Mouse (Mus musculus): ENCODE measurements around the gene Slc36a2. TPM values are rescaled to one million over a fixed set of nuclear protein-coding genes. Genes with fewer than 3 reads are reported as not detected.

Slc36a2 gene
- total and polyA plus RNA-seq, 2 experiments from 2014 or later = 6.6 to 10.2 TPM

DNA sequence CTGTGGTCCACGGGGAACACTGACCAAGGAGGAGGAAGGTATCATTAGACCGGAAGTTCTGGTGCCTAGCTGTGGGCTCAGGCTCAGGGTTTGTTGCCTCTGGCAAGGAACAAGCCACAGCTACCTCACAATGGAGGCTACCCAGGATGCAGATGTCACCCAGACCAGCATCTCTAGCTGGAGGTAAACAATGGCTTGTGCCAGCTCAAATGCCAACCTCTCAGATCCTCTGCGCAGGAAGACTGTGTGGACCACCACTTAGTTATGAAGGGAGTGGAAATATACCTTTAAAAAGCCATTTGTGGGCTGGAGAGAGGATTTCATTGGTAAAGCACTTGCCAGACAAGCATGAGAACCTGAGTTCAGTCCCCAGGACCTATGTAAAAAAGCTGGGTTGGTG, 33.3 kb downstream of the Slc36a2 start, which contains the start of gene Slc36a3:
Slc36a3 (minus strand) TSS at position 101 of the 400 bp plus-strand sequence.
- DNase-seq (ENCODE audit: low spot score) (no peak), ATAC-seq (ENCODE audit: insufficient read depth, low read depth) (no peak)
- H3K36me3 ChIP-seq (replicated peaks; ENCODE audit: control insufficient read depth, insufficient read depth, low read length) = no peaks in the 10 kb centered on the region
- H3K4me3 ChIP-seq (ENCODE audit: low read depth, low read length) = no peak within 1 kb of the TSS
- no peaks in the 10 kb centered on the region for H3K9me3 ChIP-seq (replicated peaks; ENCODE audit: control insufficient read depth, low read length)
- H3K4me1 ChIP-seq (ENCODE audit: control insufficient read depth, insufficient read depth) = no peaks in the 10 kb centered on the region
- H3K4me2 ChIP-seq (ENCODE audit: low read depth, low read length) = no peak within 1 kb of the TSS
- H3K27me3 ChIP-seq (ENCODE audit: control insufficient read depth, insufficient read depth, low read length) = no peaks in the 10 kb centered on the region
- TF ChIP-seq CTCF (IDR thresholded peaks at IDR 0.05; ENCODE audit: low read depth) = no peak
- no peak for TF ChIP-seq EP300 (IDR thresholded peaks at IDR 0.05; ENCODE audit: low read depth)
- H3K9ac ChIP-seq (replicated peaks; ENCODE audit: low read depth, low read length) = no peak within 1 kb of the TSS
- no peak within 1 kb of the TSS for H3K27ac ChIP-seq (ENCODE audit: low read depth)
- 84% methylated on average over 3 of the region's 3 CpGs for WGBS

DNA sequence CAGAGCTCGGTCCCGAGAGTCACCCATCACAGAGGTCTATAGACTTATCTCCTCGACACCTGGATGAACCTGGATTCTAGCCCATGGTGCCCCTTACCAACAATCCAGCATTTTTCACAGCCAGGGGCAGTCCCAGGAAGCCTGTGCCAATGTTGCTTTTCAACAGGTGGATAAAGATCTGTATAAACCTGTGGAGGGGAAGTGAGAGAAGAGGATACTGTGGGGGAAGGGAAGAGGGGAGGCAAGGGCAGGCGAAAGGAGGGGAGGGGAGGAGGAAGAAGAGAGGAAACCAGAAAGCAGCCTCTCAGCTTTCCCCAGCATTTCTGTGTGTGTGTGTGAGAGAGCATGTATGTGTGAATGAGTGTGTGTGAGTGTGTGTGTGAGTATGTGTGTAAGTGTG, 36.4 kb downstream of the Slc36a2 start:
- H3K27me3 ChIP-seq (ENCODE audit: control insufficient read depth, insufficient read depth, low read length) = no peaks in the 10 kb centered on the region
- no peak for ATAC-seq (ENCODE audit: insufficient read depth, low read depth)
- WGBS = 63% methylated on average over 4 of the region's 4 CpGs

DNA sequence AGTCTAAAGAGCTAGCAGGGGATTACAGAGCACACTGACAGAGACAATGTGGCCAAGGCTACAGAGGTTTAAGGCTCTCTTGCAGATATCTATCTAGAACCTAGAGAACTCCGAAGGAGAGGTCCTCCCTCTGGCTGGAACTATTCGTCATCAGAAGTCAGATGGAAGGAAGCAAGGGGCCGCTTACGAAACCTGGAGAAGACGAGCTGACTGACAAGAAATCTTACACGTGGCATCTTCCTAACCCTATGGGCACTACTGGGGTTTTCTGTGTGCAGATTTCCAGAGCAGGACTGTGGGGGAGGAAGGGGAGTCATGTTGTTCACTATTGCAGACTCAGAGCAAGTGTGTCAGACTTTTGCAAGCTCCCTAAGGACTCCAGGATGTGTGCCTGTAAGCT, 37.5 kb downstream of the Slc36a2 start:
- no peak for TF ChIP-seq EP300 (IDR thresholded peaks at IDR 0.05; ENCODE audit: low read depth)
- TF ChIP-seq CTCF (IDR thresholded peaks at IDR 0.05; ENCODE audit: low read depth) = no peak
- DNase-seq (ENCODE audit: low spot score) (no peak), ATAC-seq (ENCODE audit: insufficient read depth, low read depth) (no peak)
- H3K36me3 ChIP-seq (replicated peaks; ENCODE audit: control insufficient read depth, insufficient read depth, low read length) = no peaks in the 10 kb centered on the region
- H3K4me1 ChIP-seq (ENCODE audit: control insufficient read depth, insufficient read depth) = no peaks in the 10 kb centered on the region
- no peak overlapping the region for H3K9ac ChIP-seq (replicated peaks; ENCODE audit: low read depth, low read length)
- no peak overlapping the region for H3K4me3 ChIP-seq (ENCODE audit: low read depth, low read length)
- H3K9me3 ChIP-seq (replicated peaks; ENCODE audit: control insufficient read depth, low read length) = no peaks in the 10 kb centered on the region
- no peaks in the 10 kb centered on the region for H3K27me3 ChIP-seq (ENCODE audit: control insufficient read depth, insufficient read depth, low read length)
- no peak overlapping the region for H3K4me2 ChIP-seq (ENCODE audit: low read depth, low read length)
- H3K27ac ChIP-seq (ENCODE audit: low read depth) = no peak overlapping the region
- 59% methylated on average over 6 of the region's 6 CpGs for WGBS

More for the DNA sequence above, 36.4 kb downstream of the Slc36a2 start:
- no peak for DNase-seq (ENCODE audit: low spot score)
- no peak for TF ChIP-seq CTCF (IDR thresholded peaks at IDR 0.05; ENCODE audit: low read depth)
- TF ChIP-seq EP300 (IDR thresholded peaks at IDR 0.05; ENCODE audit: low read depth) = no peak
- H3K36me3 ChIP-seq (replicated peaks; ENCODE audit: control insufficient read depth, insufficient read depth, low read length) = no peaks in the 10 kb centered on the region
- H3K9me3 ChIP-seq (replicated peaks; ENCODE audit: control insufficient read depth, low read length) = no peaks in the 10 kb centered on the region
- no peak overlapping the region for H3K4me3 ChIP-seq (ENCODE audit: low read depth, low read length)
- no peak overlapping the region for H3K27ac ChIP-seq (ENCODE audit: low read depth)
- H3K4me1 ChIP-seq (ENCODE audit: control insufficient read depth, insufficient read depth) = no peaks in the 10 kb centered on the region
- no peak overlapping the region for H3K9ac ChIP-seq (replicated peaks; ENCODE audit: low read depth, low read length)
- no peak overlapping the region for H3K4me2 ChIP-seq (ENCODE audit: low read depth, low read length)

DNA sequence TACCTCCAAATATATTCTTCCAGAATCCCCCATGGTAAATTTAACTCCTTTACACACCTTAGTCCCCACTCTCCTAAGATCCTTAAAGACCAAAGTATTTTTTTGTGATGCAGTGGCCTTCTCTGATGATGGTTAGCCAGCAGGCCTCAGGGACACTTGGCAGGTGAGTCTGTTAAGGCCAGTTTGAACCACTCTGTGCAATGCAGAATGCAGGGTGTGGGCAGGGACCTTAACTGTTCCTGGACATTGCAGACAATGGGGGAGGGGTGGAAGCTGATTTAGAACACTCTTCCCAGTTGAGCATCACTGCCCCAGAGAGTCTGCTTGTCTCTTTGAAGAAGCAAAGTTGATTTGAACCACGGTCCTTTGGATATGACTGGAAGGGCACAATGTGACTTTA, 38.0 kb downstream of the Slc36a2 start:
- Histone ChIP-seq H3K4me1 (ENCODE audit: control insufficient read depth, insufficient read depth) (no peaks in the 10 kb centered on the region), H3K27me3 (ENCODE audit: control insufficient read depth, insufficient read depth, low read length) (no peaks in the 10 kb centered on the region), H3K4me2 (ENCODE audit: low read depth, low read length) (no peak overlapping the region), H3K36me3 (replicated peaks; ENCODE audit: control insufficient read depth, insufficient read depth, low read length) (no peaks in the 10 kb centered on the region), H3K9ac (replicated peaks; ENCODE audit: low read depth, low read length) (no peak overlapping the region), H3K9me3 (replicated peaks; ENCODE audit: control insufficient read depth, low read length) (no peaks in the 10 kb centered on the region), H3K4me3 (ENCODE audit: low read depth, low read length) (no peak overlapping the region), H3K27ac (ENCODE audit: low read depth) (no peak overlapping the region)
- WGBS = 83% methylated on average over 1 of the region's 1 CpGs
- ATAC-seq (ENCODE audit: insufficient read depth, low read depth) = no peak
- no peak for DNase-seq (ENCODE audit: low spot score)
- no peak for TF ChIP-seq EP300 (IDR thresholded peaks at IDR 0.05; ENCODE audit: low read depth)
- no peak for TF ChIP-seq CTCF (IDR thresholded peaks at IDR 0.05; ENCODE audit: low read depth)

DNA sequence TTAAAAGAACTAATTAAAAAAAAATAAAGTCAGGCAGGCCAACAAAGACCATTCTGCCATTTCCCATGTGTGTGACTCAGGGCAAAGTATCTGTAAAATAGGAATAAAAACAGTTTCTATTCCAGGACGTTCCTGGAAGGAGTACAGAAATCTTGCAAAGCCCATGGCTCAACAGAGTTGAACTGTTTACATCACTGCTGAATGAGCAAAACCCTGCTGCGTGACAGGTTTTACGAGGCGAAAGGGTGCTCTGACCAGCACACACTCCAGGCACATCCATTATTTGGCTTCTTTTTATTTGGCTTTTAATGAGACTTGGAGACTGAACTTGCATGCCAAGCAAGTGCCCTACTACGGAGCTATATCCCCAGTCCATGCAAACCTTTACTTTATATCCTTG, 40.9 kb downstream of the Slc36a2 start:
- no peak overlapping the region for H3K27ac ChIP-seq (ENCODE audit: low read depth)
- H3K27me3 ChIP-seq (ENCODE audit: control insufficient read depth, insufficient read depth, low read length) = no peaks in the 10 kb centered on the region
- no peak overlapping the region for H3K9ac ChIP-seq (replicated peaks; ENCODE audit: low read depth, low read length)
- no peaks in the 10 kb centered on the region for H3K4me1 ChIP-seq (ENCODE audit: control insufficient read depth, insufficient read depth)
- no peaks in the 10 kb centered on the region for H3K36me3 ChIP-seq (replicated peaks; ENCODE audit: control insufficient read depth, insufficient read depth, low read length)
- H3K4me3 ChIP-seq (ENCODE audit: low read depth, low read length) = no peak overlapping the region
- ATAC-seq (ENCODE audit: insufficient read depth, low read depth) = no peak
- no peak for DNase-seq (ENCODE audit: low spot score)
- no peaks in the 10 kb centered on the region for H3K9me3 ChIP-seq (replicated peaks; ENCODE audit: control insufficient read depth, low read length)
- WGBS = 76% methylated on average over 5 of the region's 5 CpGs
- no peak overlapping the region for H3K4me2 ChIP-seq (ENCODE audit: low read depth, low read length)
- TF ChIP-seq EP300 (IDR thresholded peaks at IDR 0.05; ENCODE audit: low read depth) = no peak
- no peak for TF ChIP-seq CTCF (IDR thresholded peaks at IDR 0.05; ENCODE audit: low read depth)

DNA sequence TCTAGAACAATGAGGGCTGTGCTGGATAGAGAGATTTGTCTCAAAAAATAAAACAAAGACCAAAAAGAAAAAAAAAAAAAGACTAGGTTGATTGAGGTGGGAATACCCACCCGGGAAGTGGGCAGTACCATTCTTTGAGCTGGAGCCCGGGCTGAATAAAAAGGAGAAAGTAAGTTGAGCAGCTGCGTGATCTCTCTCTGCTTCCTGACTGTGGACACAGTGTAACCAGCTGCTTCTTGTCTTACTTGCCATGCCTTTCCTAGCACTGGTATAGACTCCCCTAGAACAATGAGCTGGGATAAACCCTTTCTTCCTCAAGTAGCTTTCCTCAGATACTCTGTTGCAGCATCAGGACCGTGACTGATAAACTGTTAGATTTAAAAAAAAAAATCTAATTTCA, 43.4 kb downstream of the Slc36a2 start:
- TF ChIP-seq EP300 (IDR thresholded peaks at IDR 0.05; ENCODE audit: low read depth) (no peak), CTCF (IDR thresholded peaks at IDR 0.05; ENCODE audit: low read depth) (no peak)

More for the DNA sequence above, 43.4 kb downstream of the Slc36a2 start:
- Histone ChIP-seq H3K36me3 (replicated peaks; ENCODE audit: control insufficient read depth, insufficient read depth, low read length) (no peaks in the 10 kb centered on the region), H3K27me3 (ENCODE audit: control insufficient read depth, insufficient read depth, low read length) (no peaks in the 10 kb centered on the region), H3K9me3 (replicated peaks; ENCODE audit: control insufficient read depth, low read length) (no peaks in the 10 kb centered on the region), H3K27ac (ENCODE audit: low read depth) (no peak overlapping the region), H3K4me2 (ENCODE audit: low read depth, low read length) (no peak overlapping the region), H3K4me3 (ENCODE audit: low read depth, low read length) (no peak overlapping the region), H3K9ac (replicated peaks; ENCODE audit: low read depth, low read length) (no peak overlapping the region), H3K4me1 (ENCODE audit: control insufficient read depth, insufficient read depth) (no peaks in the 10 kb centered on the region)
- DNase-seq (ENCODE audit: low spot score) = no peak
- WGBS = 82% methylated on average over 4 of the region's 4 CpGs
- no peak for ATAC-seq (ENCODE audit: insufficient read depth, low read depth)
